Mouse (Mus musculus) spleen, adult 12 weeks (tissue): Measurements from ENCODE around the gene Gm15093.
"Not testable (repeated sequence)": the region's sequence is repeated elsewhere in the genome, so short reads cannot be mapped to it uniquely, and the experiment has no call there.

Source experiments
- DNase-seq: peaks from one replicate; pipeline ENCODE4 v3.0.0; 2022; ENCODE audit warnings: low spot score

Gene Gm15093

DNA sequence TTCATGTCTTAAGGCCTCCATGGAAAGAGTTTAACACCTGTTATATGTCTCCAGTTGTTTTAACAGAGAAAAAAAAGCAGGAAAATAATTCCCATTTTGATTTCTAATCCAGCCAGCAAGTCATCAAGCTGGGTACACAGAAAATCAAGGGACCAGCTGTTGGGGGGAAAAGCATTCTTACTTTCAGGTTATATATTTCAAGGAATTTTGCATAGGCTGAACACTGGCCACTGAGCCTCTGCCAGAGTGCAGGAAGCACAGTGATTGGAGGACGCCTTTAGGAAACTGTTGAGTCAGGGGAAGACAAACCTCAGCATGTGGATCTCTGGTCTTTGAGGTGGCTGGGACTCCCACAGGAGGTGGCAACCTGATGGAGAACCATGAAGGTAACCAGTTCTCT, at the start of gene Gm15093:
Gm15093 (plus strand) TSS at position 301 of the 400 bp plus-strand sequence.
- DNase-seq, result not testable (repeated sequence)
